Mouse (Mus musculus): ENCODE measurements around the gene Asxl2.
"Not testable (repeated sequence)": the region's sequence is repeated elsewhere in the genome, so short reads cannot be mapped to it uniquely, and the experiment has no call there.

Asxl2 gene

DNA sequence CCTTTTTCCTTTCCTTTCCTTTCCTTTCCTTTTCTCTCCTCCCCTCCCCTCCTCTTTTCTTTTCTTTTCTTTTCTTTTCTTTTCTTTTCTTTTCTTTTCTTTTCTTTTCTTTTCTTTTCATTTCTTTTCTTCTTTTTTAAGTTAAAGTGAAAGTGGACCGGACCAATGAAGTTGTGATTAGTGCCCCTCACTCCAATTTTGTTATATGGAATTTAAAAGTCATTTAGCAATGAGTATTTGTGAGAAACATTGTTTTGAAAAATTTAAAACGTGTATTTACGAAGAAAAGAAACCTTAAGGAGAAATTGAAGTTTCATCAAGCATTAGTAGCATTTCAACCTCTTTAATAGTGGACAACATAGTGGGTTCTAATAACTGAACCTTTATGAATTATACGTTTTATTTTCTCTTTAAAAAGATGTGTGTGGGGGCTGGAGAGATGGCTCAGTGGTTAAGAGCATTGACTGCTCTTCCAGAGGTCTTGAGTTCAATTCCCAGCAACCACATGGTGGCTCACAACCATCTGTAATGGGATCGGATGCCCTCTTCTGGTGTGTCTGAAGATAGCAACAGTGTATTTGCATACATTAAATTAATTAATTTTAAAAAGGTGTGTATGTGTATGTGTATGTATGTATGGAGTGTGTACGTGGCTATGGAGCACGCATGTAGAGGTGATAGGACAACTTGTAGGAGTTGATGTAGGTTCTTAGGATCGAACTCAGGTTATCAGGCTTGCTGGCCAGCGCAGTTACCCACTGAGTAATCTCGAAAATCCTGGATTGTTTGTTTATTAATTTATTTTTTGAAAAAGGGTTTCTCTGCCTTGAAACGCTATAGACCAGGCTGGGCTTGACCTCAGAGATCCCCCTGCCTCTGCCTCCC, 1.5 kb downstream of the Asxl2 start:
- DNase-seq (ENCODE audit: low spot score) = no peak

DNA sequence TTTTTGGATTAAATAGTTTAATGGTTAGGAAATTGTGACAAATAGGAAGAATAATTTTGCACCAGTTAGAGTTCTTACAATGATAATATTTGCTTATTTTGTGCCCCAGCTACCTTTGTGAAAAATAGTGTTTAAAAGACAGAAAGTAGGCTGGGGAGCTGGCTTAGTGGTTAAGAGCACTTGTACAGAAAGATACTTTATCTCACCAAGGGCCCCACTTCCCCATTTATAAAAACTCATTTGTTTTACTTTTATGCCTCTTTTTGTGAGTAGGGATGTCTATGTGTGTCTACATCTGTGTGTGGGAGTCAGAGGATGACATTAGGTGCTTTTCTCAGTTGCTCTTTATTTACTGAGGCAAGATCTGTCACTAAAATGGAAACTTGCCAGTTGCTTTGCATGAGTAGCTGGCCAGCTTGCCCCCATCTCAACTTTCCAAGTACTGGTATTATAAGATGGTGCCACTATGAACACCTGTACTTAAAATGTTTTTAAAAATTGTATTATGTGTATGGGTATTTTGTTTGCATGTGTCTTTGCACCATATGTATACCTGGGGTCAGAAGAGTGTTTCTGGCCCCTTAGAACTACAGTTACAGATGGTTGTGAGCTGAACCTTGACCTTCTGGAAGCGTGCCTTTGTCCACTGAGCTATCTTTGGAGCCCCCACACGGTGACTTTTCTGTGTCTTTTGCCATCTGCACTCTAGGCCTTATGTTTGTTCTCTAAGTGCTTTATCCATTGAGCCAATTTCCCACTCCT, 3.2 kb downstream of the Asxl2 start:
- no peak for DNase-seq (ENCODE audit: low spot score)

DNA sequence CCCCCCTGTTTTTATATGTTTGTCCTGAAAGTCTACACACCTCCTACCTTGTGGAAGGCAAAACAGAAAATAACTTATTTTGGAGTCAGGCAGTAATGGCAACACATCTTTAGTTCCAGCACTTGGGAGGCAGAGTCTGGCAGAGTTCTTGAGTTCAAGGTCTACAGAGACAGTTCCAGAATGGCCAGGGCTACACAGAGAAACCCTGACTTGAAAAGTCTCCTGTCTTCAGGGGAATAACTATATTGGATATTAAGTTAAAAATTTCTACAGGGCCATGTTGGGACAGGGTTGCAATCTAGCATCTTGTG, 3.7 kb downstream of the Asxl2 start:
- DNase-seq (ENCODE audit: low spot score) = no peak

DNA sequence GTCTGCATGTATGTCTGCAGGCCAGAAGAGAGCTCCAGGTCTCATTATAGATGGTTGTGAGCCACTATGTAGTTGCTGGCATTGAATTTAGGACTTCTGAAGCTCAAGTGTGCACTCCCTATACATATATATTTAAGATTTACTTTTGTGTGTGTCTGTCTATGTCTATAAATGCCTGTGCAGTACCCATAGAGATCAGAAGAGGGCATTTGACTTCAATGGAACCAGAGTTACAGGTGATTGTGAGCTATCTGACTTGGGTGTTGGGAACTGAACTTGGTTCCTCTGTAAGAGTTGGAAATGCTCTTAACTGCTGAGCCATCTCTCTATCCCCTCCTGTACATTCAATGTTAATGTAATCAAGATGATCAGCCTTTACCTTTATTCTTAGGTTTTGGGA, 4.3 kb downstream of the Asxl2 start:
- no peak for DNase-seq (ENCODE audit: low spot score)

DNA sequence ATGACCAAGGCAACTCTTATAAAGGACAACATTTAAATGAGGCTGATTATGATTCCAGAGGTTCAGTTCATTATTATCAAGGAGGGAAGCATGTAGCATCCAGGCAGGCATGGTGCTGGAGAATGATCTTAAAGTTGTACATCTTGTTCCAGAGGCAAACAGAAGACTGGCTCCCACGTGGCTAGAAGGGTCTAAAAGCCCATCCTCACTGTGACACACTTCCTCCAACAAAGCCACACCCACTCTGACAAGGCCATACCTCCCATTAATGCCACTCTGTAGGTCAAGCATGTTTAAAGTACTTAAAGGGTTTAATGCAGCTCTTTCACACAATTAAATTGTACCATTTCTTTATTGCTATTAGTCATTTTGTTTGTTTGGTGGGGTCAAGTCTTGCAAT, 7.1 kb downstream of the Asxl2 start:
- DNase-seq (ENCODE audit: low spot score) = no peak

DNA sequence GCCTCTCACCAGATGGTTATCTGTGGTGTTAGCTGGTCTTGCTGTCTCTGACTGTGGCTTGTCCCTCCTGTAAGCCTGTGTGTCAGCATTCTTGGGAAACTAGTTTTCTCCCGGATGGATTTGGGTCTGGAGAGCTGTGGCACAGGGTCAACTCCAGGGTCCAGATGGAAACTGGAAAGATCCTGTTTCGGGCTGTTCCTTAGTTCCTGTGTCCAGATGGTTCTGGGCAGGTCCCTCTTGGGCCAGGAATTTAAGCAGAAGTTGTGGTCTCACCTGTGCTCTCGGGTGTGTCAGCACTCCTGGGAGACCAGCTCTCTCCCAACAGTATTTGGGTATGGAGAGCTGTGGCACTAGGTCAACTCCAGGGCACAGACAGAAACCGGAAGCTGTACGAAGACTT, 9.8 kb downstream of the Asxl2 start:
- DNase-seq (ENCODE audit: low spot score) = no peak

DNA sequence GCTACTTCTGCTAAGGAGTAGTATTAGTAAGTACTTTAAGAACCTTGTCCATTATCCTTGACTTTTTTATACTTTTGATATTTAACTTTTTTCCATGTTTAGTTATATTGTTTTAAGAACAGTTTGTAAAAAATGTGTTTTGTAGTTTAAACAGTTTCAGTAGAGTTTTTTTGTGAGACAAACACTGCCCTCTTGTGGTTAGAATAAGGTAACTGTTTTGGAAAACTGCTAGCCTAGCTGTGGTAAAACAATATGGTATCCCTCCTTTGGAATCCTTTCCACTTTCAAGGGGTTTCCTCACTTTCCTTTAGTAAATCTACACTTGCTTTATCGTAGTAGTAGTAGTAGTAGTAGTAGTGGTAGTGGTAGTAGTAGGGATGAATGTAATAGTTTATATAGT, 11.2 kb downstream of the Asxl2 start:
- no peak for DNase-seq (ENCODE audit: low spot score)

DNA sequence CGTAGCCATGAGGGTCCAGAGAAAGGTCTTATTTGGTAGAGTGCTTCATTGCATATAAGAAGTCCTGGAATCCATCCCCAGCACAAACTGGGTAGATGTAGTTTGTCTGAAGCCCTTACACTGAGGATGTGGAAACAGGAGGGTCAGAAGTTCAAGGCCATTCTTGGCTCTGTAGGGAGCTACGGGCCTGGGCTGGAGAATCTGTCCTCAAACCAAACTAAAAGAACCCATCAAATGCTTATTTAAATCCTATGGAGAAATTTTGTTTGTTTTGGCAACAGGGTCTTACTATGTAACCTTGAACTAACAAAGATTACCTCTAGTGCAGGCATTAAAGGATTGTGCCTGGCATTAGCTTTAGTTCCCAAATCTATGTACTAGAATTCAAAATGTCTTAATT, 14.3 kb downstream of the Asxl2 start:
- DNase-seq (ENCODE audit: low spot score) = no peak

DNA sequence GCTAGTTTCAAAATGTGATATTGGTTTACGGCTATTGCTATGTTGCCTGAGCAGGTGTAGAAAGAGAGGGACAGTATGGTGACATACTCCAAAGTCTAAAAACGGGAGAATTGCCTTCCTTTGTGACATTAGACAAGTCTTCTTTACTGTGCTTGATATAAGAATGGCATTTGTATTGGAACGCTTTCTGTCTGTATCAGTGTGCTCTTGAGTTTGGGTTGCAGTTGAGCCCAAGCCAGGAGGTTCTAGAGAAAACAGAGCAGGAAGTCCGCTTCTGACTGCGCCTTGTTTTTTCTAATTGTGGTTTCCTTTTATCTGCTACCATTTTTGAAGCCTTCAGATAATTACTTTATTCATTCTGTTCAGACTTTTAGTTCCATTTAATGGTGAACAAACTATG, 14.7 kb downstream of the Asxl2 start:
- DNase-seq (ENCODE audit: low spot score) = no peak

DNA sequence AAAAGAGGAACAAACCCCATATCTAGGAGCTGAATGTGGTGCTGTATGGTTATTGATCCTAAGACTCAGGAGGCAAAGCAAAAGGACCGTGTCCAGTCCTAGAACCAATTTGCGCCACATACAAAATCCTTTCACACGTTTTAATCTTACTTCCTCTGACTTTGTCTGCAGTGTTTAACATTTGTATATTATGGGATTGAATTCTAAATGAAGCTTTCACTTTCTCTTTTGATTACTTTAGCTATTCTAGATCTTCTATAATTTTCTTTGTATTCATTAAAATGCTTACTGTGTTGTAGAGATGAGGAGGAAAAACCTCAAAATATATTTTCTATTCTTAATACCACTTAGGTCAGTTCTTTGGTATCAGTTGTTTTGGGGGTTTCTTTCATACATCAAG, 26.9 kb downstream of the Asxl2 start:
- DNase-seq (ENCODE audit: low spot score) = no peak

DNA sequence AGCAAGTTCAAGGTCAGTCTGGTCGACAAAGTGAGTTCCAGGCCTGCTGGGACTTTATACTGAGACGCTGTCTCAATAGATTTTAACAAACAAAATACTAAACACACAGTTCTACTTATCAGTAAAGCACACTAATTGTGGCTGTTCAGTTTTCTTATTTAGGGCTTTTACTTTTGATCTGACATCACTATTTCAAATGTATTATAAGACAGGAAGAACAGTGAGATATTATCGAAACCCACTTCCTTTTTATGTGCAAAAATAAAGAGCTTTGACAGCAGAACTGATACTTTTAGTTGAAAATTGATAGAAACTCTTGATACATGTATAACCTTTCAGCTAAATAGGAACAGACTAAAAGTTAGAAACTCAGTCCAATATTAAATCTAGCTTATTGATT, 36.4 kb downstream of the Asxl2 start:
- DNase-seq (ENCODE audit: low spot score) = no peak

DNA sequence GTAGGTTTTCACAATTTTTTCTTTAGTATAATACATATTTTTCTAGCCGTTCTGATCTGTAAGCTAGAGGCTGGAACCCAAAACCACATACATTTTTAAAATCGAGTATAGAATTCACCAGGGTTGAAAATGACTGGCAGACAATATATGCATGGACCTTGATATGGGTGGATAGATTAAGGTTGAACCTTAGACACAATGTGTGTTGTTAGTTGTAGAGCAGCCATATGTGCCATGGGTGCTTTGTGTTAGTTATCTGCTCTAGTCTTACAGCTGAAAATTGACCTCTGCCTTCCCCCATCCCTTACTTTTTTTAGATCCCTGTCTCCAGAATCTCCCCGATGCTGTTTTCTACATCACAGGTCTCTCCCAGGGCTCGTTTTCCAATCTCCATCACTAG, 73.0 kb downstream of the Asxl2 start:
- no peak for DNase-seq (ENCODE audit: low spot score)

DNA sequence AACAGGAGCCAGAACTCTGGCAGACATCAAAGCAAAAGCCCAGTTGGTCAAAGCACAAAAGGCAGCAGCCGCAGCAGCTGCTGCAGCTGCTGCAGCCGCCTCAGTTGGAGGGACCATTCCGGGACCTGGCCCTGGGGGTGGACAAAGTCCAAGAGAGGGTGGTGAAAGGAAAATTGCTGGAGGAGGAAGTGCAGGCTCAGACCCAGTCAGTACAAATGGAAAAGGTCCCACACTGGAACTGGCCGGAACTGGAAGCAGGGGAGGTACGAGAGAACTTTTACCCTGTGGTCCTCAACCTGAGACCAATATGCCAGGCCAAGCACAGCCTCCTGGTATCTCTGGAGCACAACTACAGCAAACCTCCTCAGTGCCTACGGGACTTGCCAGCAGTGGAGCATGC, 73.4 kb downstream of the Asxl2 start:
- DNase-seq (ENCODE audit: low spot score) = no peak

DNA sequence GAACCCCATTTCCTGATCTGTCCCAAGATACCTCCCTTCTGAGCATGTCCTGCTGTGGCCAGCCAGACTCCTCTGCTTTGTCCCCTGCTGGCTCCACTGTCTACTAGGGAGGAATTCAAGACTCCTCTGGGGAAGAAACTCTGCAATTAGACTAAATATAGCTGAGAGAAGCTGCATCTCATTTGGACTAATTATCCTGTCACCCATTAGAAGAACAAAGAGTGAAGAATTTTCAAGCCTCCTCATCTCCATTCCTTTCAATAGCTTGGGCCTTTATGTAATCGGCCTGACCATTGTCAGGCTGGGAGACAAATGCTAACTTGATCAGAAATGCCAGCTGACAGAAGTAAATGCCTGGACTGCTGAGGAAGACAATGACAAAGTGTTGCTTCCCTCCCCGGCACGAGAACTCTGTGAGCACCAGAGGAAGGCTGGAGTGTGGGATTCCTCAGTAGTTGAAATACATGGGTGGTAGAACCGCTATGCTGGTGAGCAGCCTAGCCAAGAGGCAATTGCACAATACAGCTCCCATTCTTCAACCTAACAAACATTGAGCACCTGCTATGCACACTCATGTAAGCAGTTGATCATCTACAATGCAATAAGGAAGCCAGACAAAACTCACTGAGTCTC, 92.1 kb downstream of the Asxl2 start:
- DNase-seq (ENCODE audit: low spot score) = no peak

DNA sequence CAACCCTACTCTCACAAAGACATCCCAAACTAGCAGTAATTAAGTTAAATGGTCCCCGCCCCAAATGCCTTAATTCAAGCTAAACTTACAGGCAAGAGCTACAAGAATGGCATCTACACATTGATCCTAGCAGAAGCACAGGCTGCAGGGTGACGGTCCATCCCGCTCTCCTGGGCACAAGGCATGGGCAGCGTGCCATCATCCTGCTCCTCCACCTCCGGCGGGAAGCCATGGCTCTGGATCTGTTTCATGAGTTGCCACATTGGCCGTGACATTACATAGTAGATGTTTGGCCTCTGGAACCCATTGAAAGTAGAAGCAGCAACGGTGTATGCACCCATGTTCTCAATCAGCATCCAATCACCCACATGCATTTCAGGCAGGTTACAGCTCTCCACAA, 95.1 kb downstream of the Asxl2 start:
- DNase-seq (ENCODE audit: low spot score) = not testable (repeated sequence)

DNA sequence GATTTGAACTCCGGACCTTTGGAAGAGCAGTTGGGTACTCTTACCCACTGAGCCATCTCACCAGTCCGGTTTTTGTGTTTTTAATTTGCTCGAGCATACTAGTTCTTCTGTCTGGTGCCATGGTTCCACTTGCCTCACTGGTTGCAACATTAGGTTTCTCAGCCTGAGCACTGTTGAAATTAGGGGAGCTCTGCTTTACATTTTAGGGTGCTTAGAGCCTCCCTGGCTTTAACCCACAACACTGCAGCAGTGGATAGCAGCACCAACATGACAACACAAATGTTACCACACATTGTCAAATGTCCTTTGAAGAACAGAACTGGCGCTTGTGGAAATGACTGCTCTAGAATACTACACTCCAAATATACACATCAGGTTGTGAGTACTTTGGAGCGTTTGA, 98.9 kb downstream of the Asxl2 start:
- DNase-seq (ENCODE audit: low spot score) = no peak

DNA sequence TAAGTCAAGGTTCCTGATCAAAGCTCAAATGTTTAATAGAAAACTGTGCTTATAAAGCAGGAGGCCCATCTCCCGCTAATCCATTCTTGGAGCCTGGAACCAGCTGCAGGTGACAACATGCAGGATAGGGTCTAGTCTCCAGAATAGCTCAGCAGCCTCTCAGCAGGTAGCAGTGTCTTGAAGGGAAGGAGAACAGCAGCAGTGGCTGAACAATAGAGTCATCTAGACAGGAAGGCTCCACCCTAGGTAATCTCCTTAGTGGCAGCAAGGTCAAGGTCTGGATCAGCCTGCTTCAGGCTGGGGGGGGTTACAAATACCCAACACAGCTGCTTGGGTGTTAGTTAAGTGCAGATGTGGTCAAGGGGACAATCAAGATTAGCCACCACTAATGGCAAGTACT, 108.8 kb downstream of the Asxl2 start:
- DNase-seq (ENCODE audit: low spot score) = not testable (repeated sequence)

DNA sequence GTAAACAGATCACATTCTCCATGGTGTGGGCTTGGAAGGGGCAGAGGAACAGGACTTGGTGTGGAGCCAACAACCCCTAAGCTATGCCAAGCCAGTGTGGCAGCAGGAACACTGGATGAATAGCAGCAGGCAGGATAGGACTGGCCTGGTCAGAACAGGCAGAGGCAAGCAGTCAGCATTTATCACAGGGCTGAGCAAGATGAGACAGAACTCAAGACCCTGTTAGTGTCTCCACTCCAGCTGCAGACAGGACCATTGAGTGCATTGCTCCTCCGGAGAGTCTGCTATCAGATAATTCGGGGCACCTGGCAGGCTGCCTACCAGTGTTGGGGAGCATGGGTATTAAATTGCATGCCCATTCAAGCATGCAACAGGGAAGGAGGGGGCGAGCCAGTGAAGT, 111.0 kb downstream of the Asxl2 start:
- no peak for DNase-seq (ENCODE audit: low spot score)

DNA sequence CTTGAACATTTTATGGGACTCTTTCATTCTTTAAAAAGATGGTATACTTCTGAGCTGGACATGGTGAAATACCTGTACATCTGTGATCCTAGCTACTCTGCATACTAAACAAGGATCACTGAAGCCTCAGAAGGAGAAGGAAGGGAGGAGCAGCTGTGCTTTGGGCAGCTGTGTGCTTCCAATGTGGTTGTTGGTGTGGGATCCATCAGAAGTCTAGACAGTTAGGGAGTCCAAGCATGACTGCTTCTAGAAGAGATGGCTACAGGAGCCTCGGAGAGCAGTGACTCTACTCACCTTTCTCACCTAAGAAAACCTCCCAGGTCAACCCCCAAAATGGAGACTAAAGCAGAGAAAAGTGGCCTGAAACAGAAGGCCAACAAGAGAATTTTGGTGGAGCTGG, 111.4 kb downstream of the Asxl2 start:
- DNase-seq (ENCODE audit: low spot score) = no peak

DNA sequence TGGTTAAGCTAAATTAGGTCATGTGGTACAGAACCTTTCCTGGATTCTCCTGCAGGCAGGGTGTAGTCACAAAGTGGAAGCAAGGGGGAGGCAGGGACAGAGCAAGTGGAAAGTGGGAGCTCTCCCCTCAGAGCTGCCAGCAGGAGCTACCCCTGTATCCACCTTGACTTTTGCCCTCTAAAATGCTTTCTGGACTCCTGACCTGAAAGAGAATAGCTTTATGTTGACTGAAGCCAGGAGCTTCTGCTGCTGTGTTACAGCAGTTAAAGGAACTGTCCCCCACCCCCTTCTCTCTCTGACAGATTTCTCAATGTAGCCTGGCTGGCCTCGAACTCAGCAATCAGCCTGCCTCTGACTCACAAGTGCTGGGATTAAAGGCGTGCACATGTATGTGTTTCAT, 112.9 kb downstream of the Asxl2 start:
- DNase-seq (ENCODE audit: low spot score) = no peak

DNA sequence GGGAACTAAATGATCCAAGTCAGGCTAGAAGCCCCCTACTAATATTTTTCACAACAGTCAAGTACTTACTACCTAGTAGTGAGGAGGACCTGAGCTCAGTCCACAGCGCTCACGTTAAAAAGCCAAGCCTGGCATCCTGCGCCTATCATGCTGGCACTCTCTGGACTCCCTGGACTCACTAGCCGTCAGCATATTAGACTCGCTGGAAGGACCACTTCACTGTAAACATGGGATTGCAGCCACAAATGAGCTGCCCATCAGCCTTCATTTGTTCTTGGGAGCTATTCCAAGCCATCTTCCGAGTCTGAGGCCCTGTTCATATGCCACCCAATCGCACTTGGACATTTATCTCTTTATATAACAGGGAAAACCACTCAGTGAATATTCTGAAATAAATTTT, 114.2 kb downstream of the Asxl2 start:
- DNase-seq (ENCODE audit: low spot score) = no peak

DNA sequence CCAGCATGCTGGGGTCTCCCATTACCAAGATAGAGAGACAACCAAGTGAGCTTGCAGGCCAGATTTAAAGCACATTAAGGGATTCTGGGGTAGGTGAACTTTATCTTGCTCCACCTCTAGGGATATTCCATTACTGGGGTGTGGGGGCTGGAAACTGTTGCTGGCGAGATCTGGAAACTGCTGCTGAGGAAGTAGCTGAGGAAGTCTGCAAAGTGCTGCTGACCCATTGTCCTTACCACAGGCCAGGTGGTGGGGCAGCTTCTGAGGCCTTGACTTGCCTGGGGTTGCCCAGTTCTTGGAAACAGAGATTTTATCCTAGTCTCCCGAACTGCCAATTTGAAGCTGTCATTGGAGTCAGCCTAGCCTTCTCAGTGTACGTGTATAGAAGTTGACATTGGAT, 118.8 kb downstream of the Asxl2 start:
- no peak for DNase-seq (ENCODE audit: low spot score)

DNA sequence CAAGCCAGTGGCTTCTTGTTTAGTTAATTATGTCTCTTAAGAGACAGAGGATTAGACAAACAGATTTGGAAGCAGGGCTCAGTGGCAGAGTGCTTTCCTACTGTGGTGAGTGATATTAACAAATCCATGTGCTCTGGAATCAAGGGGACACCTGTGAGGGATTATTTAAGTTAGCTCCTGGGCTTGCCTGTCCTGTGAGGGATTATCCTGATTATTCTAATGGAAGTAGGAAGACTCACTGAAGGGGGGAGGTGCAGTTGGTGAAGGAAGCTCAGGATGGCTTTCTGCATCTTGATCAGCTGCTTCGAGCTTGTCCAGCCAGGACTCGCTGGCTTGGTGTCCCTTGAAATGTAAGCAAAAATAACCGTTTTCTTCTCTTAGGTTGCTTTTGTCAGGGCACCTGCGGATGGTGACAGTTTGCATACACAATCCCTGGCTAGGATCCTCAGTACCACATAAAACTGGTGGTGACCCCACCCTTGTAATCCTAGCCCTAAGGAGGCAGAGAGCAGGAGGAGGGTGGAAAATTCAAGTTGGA, 119.5 kb downstream of the Asxl2 start:
- no peak for DNase-seq (ENCODE audit: low spot score)
